Mouse (Mus musculus): Measurements from ENCODE around the gene Gm28374. TPM values are rescaled to one million over a fixed set of nuclear protein-coding genes. Genes with fewer than 3 reads are reported as not detected.
A peak's percentile ranks its signal among the peaks of the same experiment; 100 is the strongest.

The Gm28374 gene
- polyA plus RNA-seq, 1 experiment: 0.26 TPM

GRCm38 (mm10) chr19:6058513-6058912, 23.5 kb downstream of the Gm28374 start:
- Histone ChIP-seq H3K4me2 (ENCODE audit: low read depth) (peak overlapping the region; percentile 98), H3ac (ENCODE audit: control insufficient read depth, insufficient read length) (peak overlapping the region; percentile 43), H3K79me2 (ENCODE audit: control insufficient read depth, insufficient read depth) (peaks cover 65% of the 10 kb centered on the region), H3K4me3 (peak overlapping the region; percentile 96), H3K36me3 (ENCODE audit: control insufficient read depth, insufficient read depth) (peaks cover 18% of the 10 kb centered on the region), H3K27me3 (ENCODE audit: control insufficient read depth, insufficient read depth, insufficient read length) (no peaks in the 10 kb centered on the region)
- peak; percentile 57 for TF ChIP-seq CEBPB (IDR thresholded peaks at IDR 0.05; ENCODE audit: insufficient read depth, poor library complexity, severe bottlenecking)
- no peak for TF ChIP-seq MYOG (IDR thresholded peaks at IDR 0.05; ENCODE audit: control insufficient read depth in 1 of 3, insufficient read depth in 1 of 3, insufficient read length in 2 of 3, low read depth in 2 of 3)

- peaks cover 55% of the 10 kb centered on the region for H3K79me2 ChIP-seq (ENCODE audit: control insufficient read depth, insufficient read depth)
- H3K36me3 ChIP-seq (ENCODE audit: control insufficient read depth, insufficient read depth): peaks cover 27% of the 10 kb centered on the region
- H3K27me3 ChIP-seq (ENCODE audit: control insufficient read depth, insufficient read depth, insufficient read length): no peaks in the 10 kb centered on the region
- TF ChIP-seq TCF12 (IDR thresholded peaks at IDR 0.05; ENCODE audit: insufficient read depth, poor library complexity, severe bottlenecking) (no peak), POLR2AphosphoS2 (IDR thresholded peaks at IDR 0.05; ENCODE audit: insufficient read length, low read depth) (peak; percentile 91), CEBPB (IDR thresholded peaks at IDR 0.05; ENCODE audit: insufficient read depth, poor library complexity, severe bottlenecking) (no peak), POLR2A (IDR thresholded peaks at IDR 0.05; ENCODE audit: insufficient read length, low read depth) (peak; percentile 85), MYOD1 (IDR thresholded peaks at IDR 0.05; ENCODE audit: control insufficient read depth in 1 of 3, insufficient read length in 2 of 3, low read depth in 2 of 3) (peak in 1 of 3 experiments; percentile 46), MYOG (IDR thresholded peaks at IDR 0.05; ENCODE audit: control insufficient read depth in 1 of 3, insufficient read depth in 1 of 3, insufficient read length in 2 of 3, low read depth in 2 of 3) (peak in 2 of 3 experiments; percentile 28 to 53), TCF3 (IDR thresholded peaks at IDR 0.05; ENCODE audit: insufficient read length, low read depth) (no peak), MAX (IDR thresholded peaks at IDR 0.05; ENCODE audit: low read depth) (no peak), SRF (IDR thresholded peaks at IDR 0.05; ENCODE audit: control insufficient read depth, insufficient read length, low read depth) (peak; percentile 86), USF1 (IDR thresholded peaks at IDR 0.05; ENCODE audit: low read depth) (no peak), REST (IDR thresholded peaks at IDR 0.05; ENCODE audit: insufficient read depth, insufficient read length) (peak; percentile 29), E2F4 (IDR thresholded peaks at IDR 0.05; ENCODE audit: insufficient read depth) (no peak)
- peak within 1 kb of the TSS; percentile 96 for H3K4me3 ChIP-seq
- peak within 1 kb of the TSS; percentile 98 for H3K4me2 ChIP-seq (ENCODE audit: low read depth)
- peak within 1 kb of the TSS; percentile 43 for H3ac ChIP-seq (ENCODE audit: control insufficient read depth, insufficient read length)
Measured at GRCm38 (mm10) chr19:6057313-6058096, 24.6 kb downstream of the Gm28374 start, which contains the start of the genes Mrpl49 and Fau. Gene Mrpl49 (minus strand): TSS chr19:6057785. Gene Fau (plus strand): TSS chr19:6057844.

DNA sequence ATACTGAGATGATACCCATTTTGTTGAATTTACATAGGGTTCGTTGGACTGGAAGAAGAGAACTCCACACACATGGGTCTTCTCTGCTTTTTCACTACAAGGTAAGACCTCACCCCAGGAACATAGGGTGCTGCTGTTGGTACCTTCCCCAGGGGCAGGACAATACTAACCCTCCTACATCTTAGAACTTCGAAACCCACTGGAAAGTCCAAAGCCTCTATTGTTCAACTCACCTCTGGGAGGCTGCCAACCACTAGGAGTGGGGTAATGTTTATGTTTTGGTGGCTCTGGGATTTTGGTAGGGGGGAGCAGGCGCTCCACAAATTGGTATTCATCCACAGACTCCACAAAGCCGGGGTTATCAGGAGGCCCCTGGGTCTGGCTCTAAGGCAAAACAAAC, 25.4 kb downstream of the Gm28374 start:
- TF ChIP-seq E2F4 (IDR thresholded peaks at IDR 0.05; ENCODE audit: insufficient read depth) (no peak), POLR2A (IDR thresholded peaks at IDR 0.05; ENCODE audit: insufficient read length, low read depth) (no peak), TCF12 (IDR thresholded peaks at IDR 0.05; ENCODE audit: insufficient read depth, poor library complexity, severe bottlenecking) (no peak), USF1 (IDR thresholded peaks at IDR 0.05; ENCODE audit: low read depth) (no peak)
- H3K4me2 ChIP-seq (ENCODE audit: low read depth): peak overlapping the region; percentile 86
- peak overlapping the region; percentile 43 for H3ac ChIP-seq (ENCODE audit: control insufficient read depth, insufficient read length)
- H3K36me3 ChIP-seq (ENCODE audit: control insufficient read depth, insufficient read depth): peaks cover 27% of the 10 kb centered on the region
- H3K79me2 ChIP-seq (ENCODE audit: control insufficient read depth, insufficient read depth): peaks cover 47% of the 10 kb centered on the region
- peak overlapping the region; percentile 96 for H3K4me3 ChIP-seq
- no peaks in the 10 kb centered on the region for H3K27me3 ChIP-seq (ENCODE audit: control insufficient read depth, insufficient read depth, insufficient read length)

GRCm38 (mm10) chr19:6054296-6054695, 27.8 kb downstream of the Gm28374 start:
- Histone ChIP-seq H3K4me2 (ENCODE audit: low read depth) (no peak overlapping the region), H3ac (ENCODE audit: control insufficient read depth, insufficient read length) (no peak overlapping the region), H3K27me3 (ENCODE audit: control insufficient read depth, insufficient read depth, insufficient read length) (no peaks in the 10 kb centered on the region), H3K4me3 (no peak overlapping the region), H3K79me2 (ENCODE audit: control insufficient read depth, insufficient read depth) (peaks cover 47% of the 10 kb centered on the region), H3K36me3 (ENCODE audit: control insufficient read depth, insufficient read depth) (peaks cover 40% of the 10 kb centered on the region)
- TF ChIP-seq SRF (IDR thresholded peaks at IDR 0.05; ENCODE audit: control insufficient read depth, insufficient read length, low read depth) (no peak), POLR2A (IDR thresholded peaks at IDR 0.05; ENCODE audit: insufficient read length, low read depth) (no peak), MYOD1 (IDR thresholded peaks at IDR 0.05; ENCODE audit: control insufficient read depth in 1 of 3, insufficient read length in 2 of 3, low read depth in 2 of 3) (no peak), MAX (IDR thresholded peaks at IDR 0.05; ENCODE audit: low read depth) (no peak), TCF3 (IDR thresholded peaks at IDR 0.05; ENCODE audit: insufficient read length, low read depth) (no peak), E2F4 (IDR thresholded peaks at IDR 0.05; ENCODE audit: insufficient read depth) (no peak), CEBPB (IDR thresholded peaks at IDR 0.05; ENCODE audit: insufficient read depth, poor library complexity, severe bottlenecking) (no peak), TCF12 (IDR thresholded peaks at IDR 0.05; ENCODE audit: insufficient read depth, poor library complexity, severe bottlenecking) (no peak)

- H3K4me3 ChIP-seq: no peak overlapping the region
- TF ChIP-seq CEBPB (IDR thresholded peaks at IDR 0.05; ENCODE audit: insufficient read depth, poor library complexity, severe bottlenecking) (no peak), POLR2A (IDR thresholded peaks at IDR 0.05; ENCODE audit: insufficient read length, low read depth) (peak; percentile 28)
- peaks cover 45% of the 10 kb centered on the region for H3K79me2 ChIP-seq (ENCODE audit: control insufficient read depth, insufficient read depth)
- no peak overlapping the region for H3K4me2 ChIP-seq (ENCODE audit: low read depth)
- H3K36me3 ChIP-seq (ENCODE audit: control insufficient read depth, insufficient read depth): peaks cover 34% of the 10 kb centered on the region
- H3K27me3 ChIP-seq (ENCODE audit: control insufficient read depth, insufficient read depth, insufficient read length): no peaks in the 10 kb centered on the region
- H3ac ChIP-seq (ENCODE audit: control insufficient read depth, insufficient read length): no peak overlapping the region
Measured at GRCm38 (mm10) chr19:6052516-6052915, 29.5 kb downstream of the Gm28374 start.

Data from myocyte (in vitro differentiated cells).